Mouse (Mus musculus) CD4-positive, CD25-positive, alpha-beta regulatory T cell, adult 4 months (primary cell): ENCODE data around the gene Gm17542. TPM values are rescaled to one million over a fixed set of nuclear protein-coding genes. Genes with fewer than 3 reads are reported as not detected.
"Not testable (repeated sequence)": the region's sequence is repeated elsewhere in the genome, so short reads cannot be mapped to it uniquely, and the experiment has no call there.

Experiments used
- ATAC-seq: one replicate; pipeline ENCODE4 v1.8.0; 2017
- polyA plus RNA-seq, 2 experiments: library from polyadenylated mRNA; unstranded; fragments of 100-300 nt; shearing (Covaris generic); gene quantifications; one replicate each; pipeline ENCODE4 v1.2.1; 2017

Gene Gm17542
- polyA plus RNA-seq: not detected

DNA sequence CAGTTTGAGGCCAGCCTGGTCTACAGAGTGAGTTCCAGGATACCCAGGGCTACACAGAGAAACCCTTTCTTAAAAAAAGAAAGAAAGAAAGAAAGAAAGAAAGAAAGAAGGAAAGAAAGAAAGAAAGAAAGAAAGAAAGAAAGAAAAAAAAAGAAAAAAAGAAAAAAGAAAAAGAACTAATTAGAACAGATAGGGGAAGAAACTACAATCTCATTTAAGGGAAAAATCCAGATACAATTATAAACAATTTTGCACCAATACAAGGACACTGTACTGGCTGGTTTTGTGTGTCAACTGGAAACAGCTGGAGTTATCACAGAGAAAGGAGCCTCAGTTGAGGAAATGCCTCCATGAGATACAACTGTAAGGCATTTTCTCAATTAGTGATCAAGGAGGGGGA, at the start of gene Gm17542:
TSS of gene Gm17542 (minus strand) at position 101 of the 400 bp plus-strand sequence.
- not testable (repeated sequence) for ATAC-seq

DNA sequence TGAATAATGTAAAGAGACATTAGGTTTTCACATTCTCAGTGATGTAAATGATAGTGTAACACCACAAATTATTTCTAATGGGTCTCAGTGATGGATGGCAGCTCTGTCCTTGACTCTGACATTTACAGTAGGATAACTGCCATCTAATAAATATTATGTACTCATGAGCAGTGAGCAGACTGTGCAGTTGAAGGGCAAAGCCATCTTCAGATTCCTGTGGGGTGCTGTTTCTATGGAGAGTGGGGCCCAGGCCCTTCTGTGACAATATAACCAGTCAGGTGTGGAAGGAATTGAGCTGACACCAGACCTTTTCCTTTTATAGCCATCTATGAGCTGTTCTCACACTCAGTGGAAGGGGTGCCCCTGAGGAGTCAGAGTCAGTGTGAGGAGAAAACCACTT, 21.8 kb upstream of the Gm17542 start:
- no peak for ATAC-seq

DNA sequence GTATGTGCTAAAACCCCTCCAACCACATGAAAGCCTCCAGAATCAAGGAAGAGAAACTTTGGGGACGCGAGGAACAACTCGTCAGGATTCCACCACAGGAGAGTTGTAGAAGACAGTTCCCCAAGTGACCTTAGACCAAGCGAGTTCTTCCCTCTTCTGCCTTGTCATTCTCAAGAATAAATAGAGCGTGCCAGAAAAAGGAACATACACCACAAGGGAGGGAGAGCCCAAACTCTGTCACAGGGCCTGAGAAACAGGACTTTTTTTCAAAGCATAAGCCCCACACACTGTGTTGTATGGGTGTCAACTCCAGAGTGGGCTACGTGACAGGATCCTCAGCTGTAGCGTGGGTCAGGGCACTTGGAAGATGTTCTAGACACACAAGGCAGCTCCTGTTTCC, 20.1 kb upstream of the Gm17542 start:
- no peak for ATAC-seq

DNA sequence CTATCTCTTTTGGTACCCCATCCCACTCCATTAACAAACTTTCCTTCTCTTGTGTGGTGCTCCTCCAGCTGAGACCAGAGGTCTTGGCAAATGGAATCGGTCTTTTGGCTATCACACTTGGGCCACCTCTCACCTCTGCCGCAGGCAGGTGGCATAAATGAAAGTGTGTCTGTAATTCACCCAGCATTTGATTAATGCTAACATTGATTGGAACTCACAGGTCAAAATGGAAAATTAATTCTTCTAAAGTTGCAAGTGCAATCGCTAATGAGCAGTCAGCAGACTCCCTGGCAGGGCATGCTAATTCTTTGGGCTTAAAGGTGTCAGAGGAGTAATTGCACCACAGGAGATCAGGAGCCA, 3.2 kb downstream of the Gm17542 start:
- no peak for ATAC-seq

DNA sequence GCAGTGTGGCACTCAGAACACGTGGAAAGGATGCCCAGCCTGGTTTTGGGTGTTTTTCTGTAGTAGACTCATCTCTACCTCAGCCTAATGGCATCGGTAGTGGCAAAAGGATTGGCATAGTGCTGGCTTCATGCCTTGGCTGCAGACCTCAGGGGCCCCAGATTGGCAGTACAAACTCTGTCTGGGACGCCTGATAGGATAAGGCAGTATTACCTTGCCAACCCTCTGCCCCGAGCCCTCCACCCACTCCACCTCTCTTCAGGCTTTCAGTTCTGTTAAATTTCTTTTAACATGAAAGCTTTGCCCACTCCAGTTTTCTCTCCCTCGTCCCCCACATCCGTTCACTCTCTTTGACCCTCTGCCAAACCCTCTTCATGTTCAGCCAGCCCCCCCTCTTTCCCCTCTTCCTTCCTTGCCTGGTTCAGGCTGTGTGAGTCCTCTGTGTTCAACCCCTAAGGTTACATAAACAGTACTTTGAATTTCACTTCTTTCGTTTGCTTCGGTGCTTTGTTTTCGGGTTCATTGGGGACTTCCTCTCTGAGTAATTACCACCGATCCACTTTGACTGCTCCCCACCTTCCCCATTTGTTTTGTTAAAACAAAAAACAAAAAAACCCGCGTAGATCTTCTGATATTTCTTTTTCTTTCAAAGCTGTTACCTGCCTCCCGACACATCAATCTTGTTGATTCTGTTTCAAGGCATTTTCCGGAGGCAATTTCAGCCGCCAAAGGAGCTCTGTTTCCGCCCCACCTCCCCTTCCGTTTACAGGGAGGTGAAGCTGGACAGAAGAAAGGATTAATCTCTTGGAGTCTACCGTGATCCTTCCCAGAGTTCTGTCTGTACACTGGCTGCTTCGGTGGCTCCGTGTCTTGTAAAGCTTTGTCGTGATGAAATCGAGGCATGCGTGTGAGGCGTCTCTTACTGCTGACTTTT, 3.9 kb downstream of the Gm17542 start:
- peak; percentile 77 for ATAC-seq

DNA sequence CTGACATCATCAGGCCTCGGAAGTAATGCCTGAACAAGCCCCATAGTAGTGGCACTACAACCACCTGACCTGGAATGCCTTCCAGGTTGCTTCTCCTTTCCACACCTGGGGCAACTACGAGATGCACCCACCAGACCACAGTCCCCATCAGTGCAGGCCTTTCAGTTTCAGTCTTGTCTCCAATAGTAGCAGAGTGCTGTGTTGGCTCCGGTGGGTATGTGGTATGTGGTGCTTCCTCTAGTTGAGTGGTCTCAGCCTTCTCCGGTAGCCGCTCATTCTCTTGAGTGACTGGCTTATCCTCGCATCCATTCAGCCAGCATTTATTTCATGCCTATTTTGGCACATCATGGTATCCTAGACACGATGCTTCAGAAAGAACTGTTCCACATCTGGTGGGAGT, 4.8 kb downstream of the Gm17542 start:
- ATAC-seq: no peak

DNA sequence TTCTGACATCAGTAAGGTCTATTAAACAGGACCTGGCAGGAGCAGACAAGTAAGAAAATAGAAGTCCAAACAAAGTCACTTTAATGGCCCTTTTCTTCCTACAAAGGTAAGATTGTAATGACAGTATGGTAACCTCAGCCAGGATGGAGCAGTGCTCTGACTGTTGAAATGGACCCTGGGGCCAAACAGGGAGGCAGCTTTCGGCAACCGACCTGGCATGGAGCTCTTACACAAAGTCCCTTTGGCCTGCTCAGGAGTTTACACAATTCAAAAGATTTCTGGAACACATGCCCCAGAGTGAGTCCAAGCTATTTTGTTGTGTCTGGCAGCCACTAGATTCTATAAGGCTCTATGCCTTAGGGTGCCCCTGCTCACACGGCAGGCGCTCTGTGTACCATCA, 9.0 kb downstream of the Gm17542 start:
- no peak for ATAC-seq

DNA sequence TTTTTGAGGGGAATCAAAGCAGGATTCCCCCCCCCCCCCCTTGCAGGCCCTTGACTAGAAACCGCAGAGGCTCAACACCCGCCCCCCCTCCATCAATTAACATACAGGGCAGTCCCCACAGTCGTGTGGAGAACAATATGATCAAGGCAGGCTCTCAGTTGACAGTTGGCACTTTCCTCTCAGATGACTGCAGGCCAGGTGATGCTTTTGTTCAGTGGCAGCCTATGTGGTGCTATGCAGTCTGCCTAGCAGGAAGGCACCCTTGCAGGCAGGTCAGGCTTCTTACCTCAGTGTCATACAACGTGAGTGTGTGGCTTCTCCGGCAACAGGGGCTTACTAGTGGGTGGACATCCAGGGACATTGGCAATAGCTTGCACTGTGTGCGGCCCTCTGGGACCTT, 17.4 kb downstream of the Gm17542 start:
- no peak for ATAC-seq

DNA sequence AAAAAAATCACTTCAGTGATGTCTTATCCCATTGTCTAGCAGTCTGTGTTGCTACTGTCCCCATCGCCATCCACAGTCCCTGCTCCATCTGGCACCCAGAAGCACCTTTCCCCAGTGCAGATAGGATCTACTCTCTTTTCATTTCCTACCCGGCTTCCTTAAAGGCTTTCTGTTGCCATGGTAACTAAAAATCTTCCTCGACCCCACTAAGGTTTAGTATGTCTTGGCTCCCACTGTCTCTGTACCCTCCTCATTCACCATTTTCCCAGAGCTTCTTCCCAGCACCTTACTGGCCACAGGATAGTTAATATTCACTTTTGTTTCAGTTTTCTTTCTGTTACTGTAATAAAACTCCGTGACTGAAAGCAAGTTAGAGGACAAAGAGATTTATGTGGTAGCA, 17.9 kb downstream of the Gm17542 start:
- ATAC-seq: no peak

DNA sequence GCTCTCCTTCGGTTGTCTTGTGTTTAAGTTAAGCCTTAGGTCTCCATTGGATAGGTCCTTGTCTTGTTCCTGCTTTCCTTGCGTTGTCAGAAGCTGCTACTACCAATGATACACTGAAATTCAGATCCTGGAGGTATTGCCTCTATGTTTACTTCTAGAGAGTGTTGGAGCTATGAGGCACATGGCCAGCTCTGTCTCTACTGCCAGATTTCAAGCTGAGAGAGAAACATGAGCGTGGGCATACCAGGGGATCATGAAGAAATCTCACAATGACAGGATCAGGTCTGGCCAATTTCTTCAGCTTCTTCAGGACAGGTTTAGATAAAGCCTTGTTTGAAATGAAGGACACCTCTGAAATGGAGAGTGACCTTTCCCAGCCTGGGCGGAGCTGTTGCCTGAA, 19.1 kb downstream of the Gm17542 start:
- no peak for ATAC-seq

DNA sequence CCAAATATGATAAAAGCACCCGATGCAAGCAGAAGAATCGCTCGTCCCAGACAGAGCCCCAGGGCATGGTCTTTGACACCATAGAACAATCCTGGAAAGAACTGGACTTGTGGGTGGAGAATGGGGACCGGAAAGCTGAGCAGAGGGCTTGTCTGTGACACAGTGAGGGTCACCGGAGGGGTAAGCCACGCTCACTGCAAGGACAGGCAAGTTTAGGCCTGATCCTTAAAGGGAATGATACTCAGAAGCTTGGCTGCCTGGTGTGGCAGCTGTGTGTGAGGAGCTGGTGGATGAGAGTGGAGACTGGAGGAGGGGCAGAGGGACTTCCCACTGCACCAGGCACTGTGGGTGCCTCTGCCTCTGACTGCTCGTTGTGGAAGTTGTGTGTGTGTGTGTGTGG, 27.0 kb downstream of the Gm17542 start:
- no peak for ATAC-seq

DNA sequence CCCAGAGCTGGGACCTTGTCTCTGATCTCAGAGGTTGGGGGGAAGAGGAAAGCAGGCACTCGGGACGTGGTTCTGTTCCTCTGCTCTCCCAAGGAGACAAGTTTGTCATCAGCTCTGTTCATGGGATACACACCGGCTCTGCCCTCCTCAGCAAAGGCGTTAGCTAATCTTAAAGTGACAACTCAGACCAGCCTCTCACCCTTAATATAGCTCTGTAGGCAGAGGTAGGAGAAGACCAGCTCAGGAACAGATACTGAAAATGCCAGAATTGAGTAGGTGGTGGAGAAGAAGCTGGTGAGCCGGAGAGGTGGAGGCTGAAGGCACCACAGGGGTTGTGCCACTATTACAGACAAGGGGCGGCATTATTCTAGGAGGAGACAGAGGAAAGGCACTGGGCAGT, 38.7 kb downstream of the Gm17542 start:
- no peak for ATAC-seq

DNA sequence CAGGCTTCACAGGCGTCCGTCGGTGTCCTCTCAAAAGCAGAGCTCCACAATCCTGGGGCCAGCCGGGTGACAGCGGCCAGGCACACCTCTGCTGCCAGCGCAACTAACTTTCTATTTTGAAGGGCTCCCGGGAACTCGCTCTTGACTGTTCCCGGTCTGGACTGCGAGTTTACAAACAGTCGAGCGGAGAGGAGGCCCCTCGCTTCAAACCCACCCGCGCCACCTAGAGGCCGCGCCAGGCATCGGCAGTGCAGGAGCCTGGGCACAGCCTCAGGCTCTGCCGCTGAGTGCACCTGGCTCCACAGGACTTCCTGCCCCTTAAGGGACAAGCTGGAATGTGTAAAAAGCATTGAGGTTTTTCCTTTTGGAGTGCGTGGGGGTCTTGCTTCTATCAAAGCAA, 42.5 kb downstream of the Gm17542 start, which contains the start of gene Edar:
TSS of gene Edar (minus strand) at position 122 of the 400 bp plus-strand sequence.
- no peak for ATAC-seq

DNA sequence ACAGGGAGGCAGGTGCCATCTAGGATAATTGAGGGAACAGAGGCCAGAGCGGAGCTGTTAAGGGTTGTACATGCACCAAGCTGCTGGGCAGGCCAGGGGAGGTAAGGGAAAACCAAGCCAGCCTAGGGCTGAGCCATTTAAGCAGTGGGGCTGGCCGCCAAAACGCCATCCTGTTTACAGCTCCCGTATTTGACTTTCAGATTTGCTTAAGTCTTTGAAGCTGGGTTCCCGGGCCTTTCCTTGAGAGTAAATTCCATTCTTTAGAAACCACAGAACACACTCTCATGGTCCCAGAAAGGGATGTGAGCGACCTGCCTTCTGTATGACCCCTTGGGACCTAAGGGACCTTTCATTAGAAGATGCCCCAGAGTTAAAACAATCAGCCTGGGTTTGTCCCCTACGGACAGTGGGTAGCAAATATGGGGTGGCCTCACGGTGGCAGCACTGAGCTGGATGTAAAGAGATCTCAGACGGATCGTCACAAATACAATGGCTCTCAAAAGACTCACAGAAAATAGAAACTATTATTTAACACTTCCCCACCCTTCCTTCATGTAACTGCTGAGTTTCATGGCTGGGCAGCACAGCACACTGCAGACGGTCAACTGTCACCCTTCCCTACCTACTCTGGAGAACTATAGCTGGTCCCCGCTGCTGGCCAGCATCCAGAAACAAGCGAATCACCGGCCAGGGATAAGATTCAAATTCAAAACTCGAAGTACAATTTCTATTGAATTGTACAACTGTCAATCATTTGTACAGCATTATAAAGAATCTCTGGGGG, 44.5 kb downstream of the Gm17542 start:
- ATAC-seq: peak; percentile 53

DNA sequence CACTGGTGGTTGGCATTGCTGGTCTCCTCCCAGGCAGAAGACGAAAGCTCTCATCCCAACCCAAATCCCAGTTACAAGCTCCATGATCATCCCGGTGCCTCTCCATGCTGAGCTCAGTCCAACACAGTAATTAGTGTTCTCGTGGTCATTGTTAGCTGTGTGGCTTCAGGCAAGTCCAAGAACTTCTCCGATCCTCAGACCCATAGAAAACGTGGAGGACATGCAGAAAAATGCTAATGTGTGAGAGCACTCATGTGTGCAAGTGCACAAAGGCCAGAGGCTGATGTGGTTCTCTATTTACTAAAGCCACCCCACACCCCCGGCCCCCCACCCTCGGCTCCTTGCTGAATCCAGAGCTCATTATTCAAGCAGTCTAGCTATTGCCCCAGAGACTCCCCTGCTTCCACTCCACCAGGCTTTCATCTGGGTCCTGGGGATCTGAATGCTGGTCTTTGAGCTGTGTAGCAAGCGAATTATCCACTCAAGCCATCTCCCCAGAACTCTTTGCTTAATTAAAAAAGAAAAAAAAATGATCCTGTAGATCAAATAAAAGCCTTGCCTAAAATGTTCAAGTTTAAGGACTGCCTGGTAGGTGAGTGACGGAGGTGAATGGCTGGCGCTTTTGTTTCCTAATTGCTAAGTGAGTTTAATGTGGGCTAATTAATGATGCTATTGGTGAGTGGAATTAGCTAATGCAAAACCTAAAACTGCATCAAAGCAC, 45.3 kb downstream of the Gm17542 start:
- ATAC-seq: no peak

DNA sequence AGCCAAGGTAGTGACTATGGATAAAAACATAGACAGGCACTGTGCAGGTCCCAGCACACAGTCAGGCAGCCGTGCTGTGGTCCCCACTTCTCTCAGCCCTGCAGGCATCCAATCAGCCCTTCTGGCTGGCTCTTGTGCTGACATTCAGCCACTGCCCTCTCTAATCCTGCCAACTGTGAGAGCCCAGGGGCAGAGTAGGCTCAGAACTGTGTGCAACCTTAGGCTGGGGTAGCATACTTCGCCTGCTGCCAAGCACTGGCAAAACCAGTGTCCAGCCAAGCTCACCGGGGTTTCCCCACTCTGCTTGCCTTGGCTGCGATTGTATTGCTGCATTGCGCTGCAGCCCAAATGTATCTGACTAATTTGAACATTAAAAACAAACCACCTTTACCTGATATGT, 54.1 kb downstream of the Gm17542 start:
- no peak for ATAC-seq

Other genes starting within 250 kb of the Gm17542 start
- 1 to 10 TPM; 2.7 to 4.4 TPM for gene Ccdc138, start 220.3 kb downstream of the Gm17542 start, polyA plus RNA-seq
- not detected for gene Edar, start 42.6 kb downstream of the Gm17542 start, polyA plus RNA-seq
- not detected for gene Sh3rf3, start 95.1 kb upstream of the Gm17542 start, polyA plus RNA-seq